Mouse (Mus musculus) midbrain, embryonic 11.5 days (tissue): ENCODE results near the gene Tcta. TPM values are rescaled to one million over a fixed set of nuclear protein-coding genes. Genes with fewer than 3 reads are reported as not detected.

Experiments
- ATAC-seq: fragments of 200-750 bp; cut with Nextera tagmentation; 2 replicates; pipeline ENCODE4 v1.8.0; 2017; ENCODE audit warnings: moderate TSS enrichment, moderate library complexity; ENCODE audit not compliant: low FRiP score
- DNase-seq: peaks from one replicate; pipeline ENCODE4 v3.0.0; 2015; ENCODE audit warnings: low spot score; ENCODE audit errors: missing footprints
- H3K27ac ChIP-seq: fragments of 300-500 bp; sonication (generic); 2 replicates; pipeline ENCODE4 v1.5.1; 2014; ENCODE audit warnings: low read depth, low read length
- H3K27me3 ChIP-seq: fragments of 300-500 bp; sonication (generic); 2 replicates; pipeline ENCODE4 v1.6.1; 2014; ENCODE audit warnings: mild to moderate bottlenecking, low read length, moderate library complexity, mixed read lengths; ENCODE audit not compliant: control insufficient read depth, insufficient read depth
- H3K36me3 ChIP-seq: fragments of 300-500 bp; sonication (generic); 2 replicates; pipeline ENCODE4 v1.6.1; 2014; ENCODE audit warnings: mild to moderate bottlenecking, low read length, moderate library complexity, mixed read lengths; ENCODE audit not compliant: control insufficient read depth, insufficient read depth
- H3K4me1 ChIP-seq: fragments of 300-500 bp; sonication (generic); 2 replicates; pipeline ENCODE4 v1.6.1; 2014; ENCODE audit warnings: low read length; ENCODE audit not compliant: control insufficient read depth, insufficient read depth
- H3K4me2 ChIP-seq: fragments of 300-500 bp; sonication (generic); 2 replicates; pipeline ENCODE4 v1.6.1; 2014; ENCODE audit warnings: mild to moderate bottlenecking, moderate library complexity
- H3K4me3 ChIP-seq: fragments of 300-500 bp; sonication (generic); 2 replicates; pipeline ENCODE4 v1.5.1; 2014; ENCODE audit warnings: low read depth, low read length
- H3K9ac ChIP-seq: fragments of 300-500 bp; sonication (generic); 2 replicates; pipeline ENCODE4 v1.6.1; 2014; ENCODE audit warnings: low read length
- H3K9me3 ChIP-seq: fragments of 300-500 bp; sonication (generic); 2 replicates; pipeline ENCODE4 v1.6.1; 2016; ENCODE audit warnings: low read length; ENCODE audit not compliant: control insufficient read depth
- WGBS: fragments of 180-500 bp; shearing (Covaris S2); extraction: QIAGEN DNeasy Blood & Tissue Kit; methylation state at CpG from one replicate; pipeline ENCODE4 v1.1.7; 2014; 5-methylcytosine and 5-hydroxymethylcytosine counted together
- polyA plus RNA-seq: library from polyadenylated mRNA; unstranded; fragments of >200 nt; fragmentation: Nextera tagmentation; extraction: Ambion mirVana; gene quantifications from 2 replicates; pipeline ENCODE4 v1.2.1, GENCODE M21; 2014

Tcta gene
- 30.8 and 34.6 TPM in 2 replicates for polyA plus RNA-seq

DNA sequence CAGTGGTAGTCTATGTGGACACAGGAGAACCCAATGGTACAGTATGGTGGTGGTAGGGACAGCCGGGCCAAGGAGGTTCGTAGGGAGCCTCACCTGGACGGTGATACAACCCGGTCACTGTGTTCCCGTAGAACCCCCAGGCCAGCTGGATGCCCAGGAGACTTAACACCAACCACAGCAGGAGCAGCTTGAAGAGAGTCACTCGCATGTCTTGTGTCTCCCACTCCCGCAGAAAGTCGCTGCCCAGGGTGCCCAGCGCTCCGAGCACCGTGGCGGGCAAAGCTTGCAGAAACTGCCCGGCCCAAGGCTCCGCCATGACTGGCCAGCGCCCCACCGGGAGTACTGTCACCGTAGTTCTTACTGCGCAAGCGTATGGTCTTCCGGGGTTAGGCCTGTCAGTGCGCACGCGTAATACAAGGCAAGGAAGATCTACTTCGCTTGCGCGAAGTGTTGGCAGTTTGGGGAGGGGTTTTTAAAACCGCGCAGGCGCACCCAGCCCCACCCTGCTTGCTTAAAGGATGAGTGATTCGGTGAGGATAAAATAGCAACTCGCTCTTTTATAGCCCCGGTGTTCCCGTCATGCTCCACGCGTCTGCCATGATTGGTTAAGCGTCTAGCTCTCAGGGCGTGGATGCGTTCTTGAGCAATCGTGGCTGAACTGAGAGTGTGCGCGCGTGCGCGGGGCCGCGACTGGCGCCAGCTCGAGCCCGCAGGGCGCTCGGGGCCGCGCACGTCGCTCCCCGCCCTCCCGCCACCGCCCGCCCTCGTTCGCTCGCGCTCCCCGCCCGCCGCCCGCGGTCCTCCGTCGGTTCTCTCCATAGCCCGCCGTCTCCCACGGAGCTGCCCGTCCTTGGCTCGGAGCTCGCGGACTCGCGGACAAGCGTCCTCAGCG lies at the start of gene Tcta, which contains the start of gene Rhoa:
TSS of gene Tcta (minus strand) at position 532 of the 892 bp plus-strand sequence.
TSS of gene Rhoa (plus strand) at position 501 of the 892 bp plus-strand sequence.
- Histone ChIP-seq H3K4me2 (peak within 1 kb of the TSS; percentile 89), H3K4me3 (peak within 1 kb of the TSS; percentile 91), H3K36me3 (peaks cover 5% of the 10 kb centered on the region), H3K9ac (peak within 1 kb of the TSS; percentile 95), H3K4me1 (peaks cover 20% of the 10 kb centered on the region), H3K27me3 (no peaks in the 10 kb centered on the region), H3K9me3 (no peaks in the 10 kb centered on the region), H3K27ac (peak within 1 kb of the TSS; percentile 99)
- ATAC-seq = peak; percentile 97
- DNase-seq = peak; percentile 100
- under 1% methylated on average over 73 of the region's 81 CpGs for WGBS

DNA sequence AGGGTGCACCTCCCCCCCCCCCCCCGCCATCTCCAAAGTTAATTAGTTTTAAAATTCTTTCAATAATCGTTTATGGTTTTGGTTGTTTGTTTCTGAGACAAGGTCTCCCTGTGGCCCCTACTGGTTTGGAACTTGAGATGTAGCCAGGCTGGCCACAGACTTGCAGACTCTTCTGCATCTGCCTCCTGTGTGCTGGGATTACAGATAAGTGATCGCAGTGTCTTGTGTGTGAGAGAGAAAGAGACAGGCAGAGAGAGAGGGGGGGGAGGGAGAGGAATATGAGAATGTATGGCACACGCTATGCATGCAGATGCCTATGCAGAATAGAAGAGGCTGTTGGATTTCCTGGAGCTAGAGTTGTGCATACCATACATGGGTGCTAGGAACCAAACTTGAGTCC lies 43.8 kb upstream of the Tcta start:
- no peaks in the 10 kb centered on the region for H3K9me3 ChIP-seq
- H3K4me1 ChIP-seq = peaks cover 8% of the 10 kb centered on the region
- H3K4me3 ChIP-seq = no peak overlapping the region
- no peak overlapping the region for H3K27ac ChIP-seq
- DNase-seq (no peak), ATAC-seq (no peak)
- no peak overlapping the region for H3K9ac ChIP-seq
- 92% methylated on average over 4 of the region's 4 CpGs for WGBS
- no peak overlapping the region for H3K4me2 ChIP-seq
- peaks cover 17% of the 10 kb centered on the region for H3K36me3 ChIP-seq
- no peaks in the 10 kb centered on the region for H3K27me3 ChIP-seq

DNA sequence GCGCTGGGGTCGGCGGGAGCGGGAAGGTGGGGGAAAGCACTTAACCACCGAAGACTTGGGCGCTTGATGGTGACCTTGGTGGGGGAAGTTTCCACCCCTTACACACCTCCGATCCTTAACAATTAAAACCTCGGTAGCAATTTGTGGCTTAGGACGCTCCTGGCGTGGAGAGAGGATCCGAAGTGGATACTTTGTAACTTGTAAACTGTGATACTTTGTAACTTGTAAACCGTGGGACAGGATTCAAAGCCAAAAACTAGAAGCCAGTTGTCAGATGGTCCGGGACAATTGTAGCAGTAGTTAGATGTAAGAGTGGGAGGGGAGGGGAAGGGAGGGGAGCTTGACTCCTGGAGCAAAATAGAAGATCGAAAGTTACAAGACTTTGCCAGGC lies 42.3 kb upstream of the Tcta start:
- ATAC-seq (no peak), DNase-seq (no peak)
- H3K9me3 ChIP-seq = no peaks in the 10 kb centered on the region
- H3K9ac ChIP-seq = peak overlapping the region; percentile 88
- peaks cover 17% of the 10 kb centered on the region for H3K36me3 ChIP-seq
- H3K27ac ChIP-seq = peak overlapping the region; percentile 92; the same call in 1 of the 2 replicates
- no peaks in the 10 kb centered on the region for H3K27me3 ChIP-seq
- WGBS = 9% methylated on average over 14 of the region's 14 CpGs
- peak overlapping the region; percentile 89 for H3K4me3 ChIP-seq
- peaks cover 8% of the 10 kb centered on the region for H3K4me1 ChIP-seq
- H3K4me2 ChIP-seq = peak overlapping the region; percentile 80

DNA sequence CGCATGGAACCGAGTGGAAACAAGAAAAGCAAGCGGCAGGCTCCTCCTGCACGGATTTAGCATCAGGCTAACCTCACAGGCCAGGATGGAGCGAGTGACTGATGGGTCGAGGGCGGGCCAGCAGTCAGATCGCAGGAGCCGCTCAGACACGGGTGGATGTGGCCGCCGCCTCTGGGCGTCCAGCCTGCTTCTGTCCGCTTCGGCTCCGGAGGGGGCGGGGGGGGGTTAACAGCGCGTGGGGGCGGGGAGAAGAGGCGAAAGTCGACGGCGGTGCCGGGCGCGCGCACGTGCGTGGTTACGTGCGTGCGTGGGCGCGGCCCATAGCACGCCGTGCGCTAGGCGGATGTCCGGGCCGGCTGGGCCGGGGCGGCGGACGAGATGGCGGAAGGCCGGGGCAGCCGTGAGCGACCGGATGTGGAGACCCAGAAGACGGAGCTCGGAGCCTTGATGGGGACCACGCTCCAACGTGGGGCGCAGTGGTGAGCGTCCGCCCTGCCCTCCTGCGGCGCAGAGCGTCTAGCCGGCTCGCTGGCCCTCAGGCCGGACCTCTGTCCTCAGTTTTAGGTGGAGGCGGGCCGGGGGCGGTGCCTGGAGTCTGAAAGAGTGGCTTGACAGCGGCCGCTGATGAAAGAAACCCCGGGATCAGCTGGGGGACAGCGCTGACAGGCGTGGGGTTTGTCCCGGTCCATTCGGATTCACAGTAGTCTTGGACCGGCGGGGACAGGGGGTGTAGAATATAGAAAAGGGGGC lies 41.8 kb upstream of the Tcta start, which contains the start of gene Usp4:
TSS of gene Usp4 (plus strand) at position 314 of the 750 bp plus-strand sequence.
- no peaks in the 10 kb centered on the region for H3K9me3 ChIP-seq
- under 1% methylated on average over 74 of the region's 75 CpGs for WGBS
- ATAC-seq (peak; percentile 96), DNase-seq (peak; percentile 99)
- H3K4me3 ChIP-seq = peak within 1 kb of the TSS; percentile 89
- H3K36me3 ChIP-seq = peaks cover 17% of the 10 kb centered on the region
- H3K27me3 ChIP-seq = no peaks in the 10 kb centered on the region
- peak within 1 kb of the TSS; percentile 80 for H3K4me2 ChIP-seq
- peak within 1 kb of the TSS; percentile 92 for H3K27ac ChIP-seq
- peaks cover 8% of the 10 kb centered on the region for H3K4me1 ChIP-seq
- peak within 1 kb of the TSS; percentile 88 for H3K9ac ChIP-seq

DNA sequence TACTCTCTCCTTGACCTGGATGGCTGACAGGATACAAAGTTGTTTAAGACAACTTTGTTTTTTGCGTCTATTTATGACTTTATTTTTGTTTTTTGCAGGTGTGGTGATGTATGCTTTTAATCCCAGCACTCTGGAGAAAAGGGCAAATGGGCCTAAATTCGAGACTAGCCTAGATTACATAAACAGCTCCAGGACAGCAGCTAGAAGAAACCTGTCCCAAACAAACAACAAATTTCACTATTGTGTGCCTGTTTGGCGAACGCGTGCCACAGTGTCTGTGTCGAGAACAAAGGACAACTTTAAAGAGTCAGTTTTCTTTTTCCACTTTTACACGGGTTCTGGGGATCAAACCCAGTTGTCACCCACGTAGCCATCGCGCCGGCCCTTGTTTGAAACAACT lies 41.1 kb upstream of the Tcta start:
- ATAC-seq (peak; percentile 2; the same call in 1 of the 2 replicates), DNase-seq (no peak)
- Histone ChIP-seq H3K4me3 (peak overlapping the region; percentile 89), H3K9ac (peak overlapping the region; percentile 88), H3K27me3 (no peaks in the 10 kb centered on the region), H3K9me3 (no peaks in the 10 kb centered on the region), H3K4me2 (peak overlapping the region; percentile 80), H3K27ac (peak overlapping the region; percentile 92), H3K4me1 (peaks cover 8% of the 10 kb centered on the region), H3K36me3 (peaks cover 11% of the 10 kb centered on the region)
- 8% methylated on average over 11 of the region's 11 CpGs for WGBS

DNA sequence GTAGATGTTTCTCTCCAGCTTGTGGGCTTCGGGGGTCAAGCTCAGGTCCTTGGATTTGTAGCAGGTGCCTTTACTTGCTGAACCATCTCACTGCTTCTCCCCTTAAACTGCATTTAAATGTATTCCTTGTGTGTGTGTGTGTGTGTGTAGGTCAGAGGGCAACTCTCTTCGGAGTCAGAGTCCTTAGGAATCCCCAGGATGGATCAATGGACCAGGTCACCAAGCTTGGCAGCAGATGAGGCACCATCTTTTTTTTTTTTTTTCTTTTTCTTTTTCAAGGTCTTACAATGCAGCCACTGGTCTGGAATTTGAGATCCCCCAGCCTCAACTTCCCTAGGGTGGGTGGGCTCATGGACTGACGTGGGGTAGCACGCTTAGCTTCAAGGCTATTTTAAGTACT lies 38.5 kb upstream of the Tcta start:
- peaks cover 18% of the 10 kb centered on the region for H3K4me1 ChIP-seq
- H3K36me3 ChIP-seq = no peaks in the 10 kb centered on the region
- WGBS = 81% methylated on average over 4 of the region's 4 CpGs
- ATAC-seq (no peak), DNase-seq (peak; percentile 75)
- H3K9me3 ChIP-seq = no peaks in the 10 kb centered on the region
- H3K9ac ChIP-seq = no peak overlapping the region
- H3K27me3 ChIP-seq = no peaks in the 10 kb centered on the region
- H3K4me3 ChIP-seq = no peak overlapping the region
- no peak overlapping the region for H3K27ac ChIP-seq
- no peak overlapping the region for H3K4me2 ChIP-seq

DNA sequence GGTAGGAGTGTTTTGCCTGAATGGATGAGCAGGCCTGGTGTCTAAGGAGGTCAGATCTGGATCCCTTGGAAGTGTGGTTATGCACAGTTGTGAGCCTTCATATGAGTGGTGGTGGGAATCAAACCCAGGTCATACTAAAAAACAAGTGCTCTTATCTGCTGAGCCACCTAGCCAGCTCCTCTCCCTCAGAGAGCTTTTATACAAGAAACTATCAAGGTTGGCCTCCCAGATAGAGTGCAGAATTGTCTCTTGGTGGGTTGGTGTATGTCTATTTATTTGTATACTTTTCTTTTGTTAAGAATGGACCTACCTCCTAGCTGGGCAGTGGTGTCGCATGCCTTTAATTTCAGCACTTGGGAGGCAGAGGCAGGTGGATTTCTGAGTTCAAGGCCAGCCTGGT lies 37.9 kb upstream of the Tcta start:
- no peaks in the 10 kb centered on the region for H3K9me3 ChIP-seq
- no peak overlapping the region for H3K27ac ChIP-seq
- H3K36me3 ChIP-seq = no peaks in the 10 kb centered on the region
- no peak overlapping the region for H3K4me3 ChIP-seq
- ATAC-seq (no peak), DNase-seq (no peak)
- 97% methylated on average over 1 of the region's 1 CpGs for WGBS
- H3K9ac ChIP-seq = no peak overlapping the region
- H3K4me1 ChIP-seq = peaks cover 18% of the 10 kb centered on the region
- H3K4me2 ChIP-seq = no peak overlapping the region
- H3K27me3 ChIP-seq = no peaks in the 10 kb centered on the region

DNA sequence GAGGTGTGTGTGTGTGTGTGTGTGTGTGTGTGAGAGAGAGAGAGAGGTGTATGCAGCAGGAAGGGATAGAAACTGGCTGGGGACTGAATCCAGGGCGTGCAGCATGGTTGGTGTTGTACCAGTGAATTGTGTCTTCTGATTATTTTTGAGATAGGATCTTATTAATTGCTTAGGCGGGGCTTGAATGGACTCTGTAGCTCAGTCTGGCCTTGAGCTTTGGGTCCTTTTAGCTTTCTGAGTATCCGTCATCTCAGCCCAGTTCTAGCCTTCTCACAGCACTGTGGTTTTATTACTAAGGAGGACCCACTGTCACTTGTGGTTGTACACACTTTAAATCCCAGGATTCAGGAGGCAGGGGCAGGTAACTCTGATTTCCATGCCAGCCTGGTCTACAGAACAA lies 37.4 kb upstream of the Tcta start:
- Histone ChIP-seq H3K9me3 (no peaks in the 10 kb centered on the region), H3K4me2 (no peak overlapping the region), H3K4me3 (no peak overlapping the region), H3K27ac (no peak overlapping the region), H3K9ac (no peak overlapping the region), H3K27me3 (no peaks in the 10 kb centered on the region), H3K36me3 (no peaks in the 10 kb centered on the region), H3K4me1 (peaks cover 17% of the 10 kb centered on the region)
- no peak for ATAC-seq
- WGBS = 77% methylated on average over 3 of the region's 3 CpGs
- no peak for DNase-seq
